Mouse (Mus musculus) lung, adult 2 months (tissue): ENCODE measurements around the gene Gga2.

Source experiments
- CTCF ChIP-seq: fragments of 200-500 bp; IDR thresholded peaks from 2 replicates; pipeline ENCODE4 v1.5.1; 2011; ENCODE audit warnings: mild to moderate bottlenecking, low read length, control low read depth; ENCODE audit not compliant: insufficient read depth
- POLR2A ChIP-seq: fragments of 200-500 bp; IDR thresholded peaks from 2 replicates; pipeline ENCODE4 v1.6.1; 2011; ENCODE audit warnings: low read depth, mild to moderate bottlenecking, control low read depth, low read length, borderline replicate concordance; ENCODE audit errors: extremely low read depth

DNA sequence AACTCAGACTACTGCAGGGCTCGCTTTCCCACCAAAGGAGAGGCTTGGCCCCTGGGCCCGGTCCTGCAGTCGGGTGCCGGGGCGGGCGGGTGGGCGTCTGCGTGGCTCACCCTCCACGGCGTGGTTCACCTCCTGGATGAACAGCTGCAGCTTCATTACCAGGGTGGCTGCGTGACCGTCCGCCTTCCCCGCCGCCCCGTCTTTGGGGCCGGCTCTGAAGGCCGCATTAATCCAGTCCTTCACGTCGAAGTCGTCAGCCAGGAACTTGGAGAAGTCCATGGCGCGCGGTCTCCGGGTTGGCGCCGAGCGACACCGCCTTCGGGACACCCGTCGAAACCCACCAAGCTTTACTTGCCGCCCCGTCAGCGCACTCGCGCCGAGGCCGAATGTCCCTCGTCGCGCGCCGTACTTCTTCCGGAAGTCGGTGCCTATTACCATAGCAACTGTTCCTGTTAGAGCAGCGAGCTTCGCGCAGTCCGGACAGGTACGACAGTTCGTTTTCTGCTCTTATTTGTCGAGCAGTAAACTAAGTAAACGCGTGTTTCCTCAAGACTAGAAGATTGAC, 39.6 kb downstream of the Gga2 start, which contains the start of gene Cog7:
- TF ChIP-seq CTCF (no peak), POLR2A (peak; percentile 68; the same call in 1 of the 2 replicates)
